ENCODE assay signal across 27 mouse cellular contexts in genomic region chr9:120029880-120030279, GRCm38 (mm10). TPM values are rescaled to one million over a fixed set of nuclear protein-coding genes. Genes with fewer than 3 reads are reported as not detected.
"Had no signal": no experiment of that assay in that cellular context is flagged by ENCODE, and none has a peak within 500 bp of the region (broad histone marks: within the 10 kb centered on the region; RNA-seq: fewer than 3 reads in every experiment).

No protein-coding gene starts in this region.

- H3K4me2 ChIP-seq: heart, embryonic 13.5 days; heart, embryonic 15.5 days; hindbrain, embryonic 12.5 days; hindbrain, embryonic 14.5 days; intestine, embryonic 15.5 days; kidney, embryonic 15.5 days; limb, embryonic 12.5 days; liver, embryonic 11.5 days; liver, embryonic 13.5 days; liver, embryonic 15.5 days had no signal

- DNase-seq: gastrocnemius, postnatal 14 days; gastrocnemius, postnatal 36 days; heart, adult 11 months; heart, postnatal 4 days; kidney, adult 2 months; kidney, adult 9 months; kidney, postnatal 14 days; kidney, postnatal 4 days; liver; liver, embryonic 13.5 days had no signal

- H3K9me3 ChIP-seq: heart, embryonic 10.5 days; heart, embryonic 13.5 days; heart, embryonic 15.5 days; hindbrain, embryonic 10.5 days; hindbrain, embryonic 12.5 days; intestine, embryonic 15.5 days; kidney, embryonic 15.5 days; limb, embryonic 10.5 days; limb, embryonic 12.5 days; liver, embryonic 13.5 days; liver, embryonic 15.5 days had no signal

- H3K36me3 ChIP-seq: heart, embryonic 10.5 days; heart, embryonic 13.5 days; heart, embryonic 15.5 days; hindbrain, embryonic 10.5 days; hindbrain, embryonic 12.5 days; intestine, embryonic 15.5 days; kidney, embryonic 15.5 days; limb, embryonic 10.5 days; limb, embryonic 12.5 days; liver, embryonic 13.5 days; liver, embryonic 15.5 days had no signal

- H3K27ac ChIP-seq: heart, embryonic 10.5 days; heart, embryonic 13.5 days; heart, embryonic 15.5 days; hindbrain, embryonic 10.5 days; hindbrain, embryonic 12.5 days; hindbrain, embryonic 14.5 days; intestine, embryonic 15.5 days; kidney, embryonic 15.5 days; kidney, postnatal 0 days; layer of hippocampus, adult 2 months; left cerebral cortex, adult 2 months; limb, embryonic 10.5 days; limb, embryonic 12.5 days; liver, embryonic 13.5 days; liver, embryonic 15.5 days had no signal

- H3K27me3 ChIP-seq: heart, embryonic 13.5 days; heart, embryonic 15.5 days; intestine, embryonic 15.5 days; kidney, embryonic 15.5 days; limb, embryonic 12.5 days; liver, embryonic 15.5 days had no signal

- H3K4me3 ChIP-seq: heart, embryonic 10.5 days; heart, embryonic 13.5 days; heart, embryonic 15.5 days; hindbrain, embryonic 10.5 days; hindbrain, embryonic 12.5 days; intestine, embryonic 15.5 days; kidney, embryonic 15.5 days; layer of hippocampus, adult 2 months; left cerebral cortex, adult 2 months; limb, embryonic 10.5 days; limb, embryonic 12.5 days; liver, embryonic 13.5 days; liver, embryonic 15.5 days had no signal

- H3K4me1 ChIP-seq: limb, embryonic 12.5 days had no signal

- ATAC-seq: hindbrain, embryonic 16.5 days; intestine, embryonic 15.5 days; intestine, postnatal 0 days had no signal

- H3K9ac ChIP-seq: heart, embryonic 13.5 days; heart, embryonic 15.5 days; hindbrain, embryonic 12.5 days; hindbrain, embryonic 14.5 days; intestine, embryonic 15.5 days; kidney, embryonic 15.5 days; limb, embryonic 12.5 days; liver, embryonic 13.5 days; liver, embryonic 15.5 days had no signal

RNA-seq across cellular contexts. Expression of gene Xirp1, which starts 6.5 kb away (rescaled TPM):
- polyA plus RNA-seq: hindbrain, embryonic 14.5 days; hindbrain, embryonic 16.5 days had no signal
